Mouse (Mus musculus) C2C12 (cell line): ENCODE results near the gene Rsph1. TPM values are rescaled to one million over a fixed set of nuclear protein-coding genes. Genes with fewer than 3 reads are reported as not detected.

Experiments
- H3K27me3 ChIP-seq: one replicate; pipeline ENCODE4 v1.6.1; 2011; ENCODE audit not compliant: control insufficient read depth, insufficient read depth, insufficient read length
- H3K36me3 ChIP-seq: one replicate; pipeline ENCODE4 v1.6.1; 2011; ENCODE audit not compliant: control insufficient read depth, insufficient read depth
- H3K4me3 ChIP-seq: one replicate; pipeline ENCODE4 v1.5.1; 2011; ENCODE audit warnings: mild to moderate bottlenecking, control low read depth; ENCODE audit not compliant: poor library complexity, insufficient read depth, severe bottlenecking
- H3K79me2 ChIP-seq: one replicate; pipeline ENCODE4 v1.6.1; 2011; ENCODE audit not compliant: control insufficient read depth, insufficient read depth
- H3K79me3 ChIP-seq: one replicate; pipeline ENCODE4 v1.6.1; 2011; ENCODE audit warnings: low read depth, control low read depth
- H3ac ChIP-seq: one replicate; pipeline ENCODE3; 2011; ENCODE audit warnings: low read depth; ENCODE audit not compliant: control insufficient read depth, insufficient read length
- CEBPB ChIP-seq: IDR thresholded peaks from one replicate; pipeline ENCODE4 v1.6.1; 2011; ENCODE audit warnings: low read depth, mild to moderate bottlenecking, control low read depth, moderate library complexity
- CTCF ChIP-seq: IDR thresholded peaks from one replicate; pipeline ENCODE4 v1.5.1; 2011; ENCODE audit not compliant: control insufficient read depth, insufficient read depth, insufficient read length
- FOSL1 ChIP-seq: IDR thresholded peaks from one replicate; pipeline ENCODE4 v1.8.0; 2011; ENCODE audit warnings: mild to moderate bottlenecking, low read length; ENCODE audit not compliant: poor library complexity, insufficient read depth, severe bottlenecking
- MAX ChIP-seq: IDR thresholded peaks from one replicate; pipeline ENCODE4 v1.6.1; 2011; ENCODE audit warnings: mild to moderate bottlenecking, control low read depth
- MYOD1 ChIP-seq: IDR thresholded peaks from one replicate; pipeline ENCODE4 v1.6.1; 2011; ENCODE audit warnings: low read depth; ENCODE audit not compliant: control insufficient read depth, insufficient read length
- MYOG ChIP-seq: IDR thresholded peaks from one replicate; pipeline ENCODE4 v1.6.1; 2011; ENCODE audit not compliant: control insufficient read depth, insufficient read length; ENCODE audit errors: extremely low read depth
- USF1 ChIP-seq: IDR thresholded peaks from one replicate; pipeline ENCODE4 v1.6.1; 2011; ENCODE audit warnings: low read depth, mild to moderate bottlenecking, control low read depth, moderate library complexity
- polyA plus RNA-seq: library from polyadenylated mRNA; unstranded; fragments of >200 nt; fragmentation: generic; extraction: Trizol; gene quantifications from one replicate; pipeline ENCODE4 v1.2.1, GENCODE M21; 2012; ENCODE audit warnings: missing spikeins

The Rsph1 gene
- polyA plus RNA-seq, 1 experiment = 0.20 TPM

DNA sequence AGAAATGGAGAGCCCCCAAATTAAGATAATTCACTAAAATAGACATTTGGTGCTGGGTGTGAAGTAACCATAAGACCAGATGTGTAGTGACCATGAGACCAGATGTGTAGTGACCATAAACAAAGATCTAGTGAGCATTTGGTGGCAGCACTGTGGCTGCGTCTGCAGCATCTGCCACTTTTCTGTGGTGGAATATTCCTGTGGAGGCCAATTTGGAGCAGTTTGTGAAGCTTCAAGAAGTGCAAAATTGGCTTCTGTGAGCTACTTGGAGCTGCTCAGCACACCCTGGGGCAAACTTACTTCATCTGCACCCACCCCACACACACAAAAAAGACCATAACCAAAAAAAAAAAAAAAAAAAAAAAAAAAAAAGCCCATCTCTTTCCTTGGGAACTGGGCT, 9.2 kb downstream of the Rsph1 start:
- peaks cover 17% of the 10 kb centered on the region for H3K27me3 ChIP-seq
- TF ChIP-seq MYOG = no peak
- H3K79me2 ChIP-seq = no peaks in the 10 kb centered on the region
- no peak overlapping the region for H3ac ChIP-seq
- H3K79me3 ChIP-seq = no peaks in the 10 kb centered on the region
- no peak overlapping the region for H3K4me3 ChIP-seq
- H3K36me3 ChIP-seq = no peaks in the 10 kb centered on the region

DNA sequence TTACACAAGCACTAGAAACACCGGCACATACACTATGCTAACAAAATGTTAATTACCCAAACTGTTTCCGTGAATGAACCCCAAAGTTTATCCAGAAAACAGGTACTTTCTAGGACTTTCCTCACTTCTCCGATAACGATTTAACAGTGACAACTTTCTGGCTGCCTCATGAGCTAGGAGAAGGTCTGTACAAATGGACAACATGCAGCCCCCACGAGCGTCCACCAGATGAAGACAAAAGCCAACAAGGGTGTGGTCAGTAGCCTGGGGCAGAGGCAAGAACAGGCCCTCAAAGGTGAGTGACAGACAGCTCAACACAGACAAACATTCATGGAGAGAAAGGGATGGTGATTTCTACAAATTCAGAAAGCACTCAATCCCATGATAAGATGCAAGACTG, 9.6 kb downstream of the Rsph1 start:
- TF ChIP-seq CTCF (no peak), MYOG (no peak), USF1 (no peak), MAX (no peak), MYOD1 (no peak)

DNA sequence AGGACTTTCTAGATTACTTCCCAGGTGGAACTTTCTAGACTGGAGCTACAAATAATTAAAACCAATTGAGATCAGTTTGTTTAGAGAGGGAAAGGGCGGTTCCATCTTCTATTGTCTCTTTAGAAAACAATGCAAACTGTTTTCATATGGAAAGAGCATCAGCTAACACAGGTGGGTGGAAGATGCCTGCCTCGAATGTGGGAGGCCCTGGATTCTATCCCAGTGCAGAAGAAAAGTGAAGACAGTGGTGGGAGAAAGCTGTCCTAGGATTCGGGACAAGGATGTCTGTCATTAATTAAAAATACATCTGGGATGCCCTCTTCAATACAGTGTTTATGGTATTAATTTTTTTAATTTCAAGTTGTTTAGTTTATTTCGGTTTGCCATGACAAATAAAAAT, 10.0 kb downstream of the Rsph1 start:
- TF ChIP-seq FOSL1 = no peak
- no peak for TF ChIP-seq MYOG
- no peak for TF ChIP-seq USF1
- no peak for TF ChIP-seq MYOD1
- no peak for TF ChIP-seq MAX
- no peak for TF ChIP-seq CEBPB
- TF ChIP-seq CTCF = no peak
- no peaks in the 10 kb centered on the region for H3K36me3 ChIP-seq
- H3K79me2 ChIP-seq = no peaks in the 10 kb centered on the region
- no peak overlapping the region for H3ac ChIP-seq
- no peak overlapping the region for H3K4me3 ChIP-seq
- no peaks in the 10 kb centered on the region for H3K79me3 ChIP-seq
- H3K27me3 ChIP-seq = peaks cover 17% of the 10 kb centered on the region

More for the DNA sequence above, 9.6 kb downstream of the Rsph1 start:
- Histone ChIP-seq H3K79me2 (no peaks in the 10 kb centered on the region), H3K4me3 (no peak overlapping the region), H3K36me3 (no peaks in the 10 kb centered on the region), H3ac (no peak overlapping the region), H3K79me3 (no peaks in the 10 kb centered on the region), H3K27me3 (peaks cover 17% of the 10 kb centered on the region)

DNA sequence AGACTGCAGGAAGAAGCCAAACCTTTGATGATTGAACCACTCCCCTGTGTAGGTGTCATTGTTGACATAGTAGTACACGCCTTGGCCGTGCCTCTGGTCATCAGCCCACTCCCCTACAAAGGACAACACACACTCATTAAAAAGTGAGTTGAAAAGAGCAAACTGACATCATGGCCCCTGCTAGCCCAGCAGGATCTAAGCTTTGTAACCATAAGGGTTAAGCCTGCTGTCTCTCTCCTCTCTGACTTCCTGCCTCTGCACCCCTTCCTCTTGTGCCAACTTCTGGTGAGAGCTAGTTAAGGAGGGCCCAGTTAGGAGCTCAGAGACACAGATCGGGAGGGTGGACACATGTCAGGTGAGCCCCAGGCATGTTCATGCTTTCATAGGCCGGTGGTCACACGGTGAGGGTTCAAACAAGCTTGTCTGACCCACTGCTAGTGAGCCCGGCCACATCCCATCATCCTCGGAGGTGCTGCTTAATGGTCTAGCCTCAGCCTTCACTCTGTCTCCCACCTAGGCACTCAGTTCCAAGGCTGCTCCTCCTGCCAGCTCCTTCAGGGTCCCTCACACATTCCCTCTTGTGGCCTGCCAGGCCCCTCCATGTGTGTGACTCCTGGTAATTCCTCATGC, 10.7 kb downstream of the Rsph1 start:
- Histone ChIP-seq H3K79me2 (no peaks in the 10 kb centered on the region), H3ac (no peak overlapping the region), H3K27me3 (peaks cover 23% of the 10 kb centered on the region), H3K36me3 (no peaks in the 10 kb centered on the region), H3K4me3 (no peak overlapping the region), H3K79me3 (no peaks in the 10 kb centered on the region)
- no peak for TF ChIP-seq MYOG
- no peak for TF ChIP-seq MYOD1
- no peak for TF ChIP-seq CTCF
- TF ChIP-seq USF1 = no peak
- no peak for TF ChIP-seq MAX
- TF ChIP-seq CEBPB = no peak
- TF ChIP-seq FOSL1 = no peak

DNA sequence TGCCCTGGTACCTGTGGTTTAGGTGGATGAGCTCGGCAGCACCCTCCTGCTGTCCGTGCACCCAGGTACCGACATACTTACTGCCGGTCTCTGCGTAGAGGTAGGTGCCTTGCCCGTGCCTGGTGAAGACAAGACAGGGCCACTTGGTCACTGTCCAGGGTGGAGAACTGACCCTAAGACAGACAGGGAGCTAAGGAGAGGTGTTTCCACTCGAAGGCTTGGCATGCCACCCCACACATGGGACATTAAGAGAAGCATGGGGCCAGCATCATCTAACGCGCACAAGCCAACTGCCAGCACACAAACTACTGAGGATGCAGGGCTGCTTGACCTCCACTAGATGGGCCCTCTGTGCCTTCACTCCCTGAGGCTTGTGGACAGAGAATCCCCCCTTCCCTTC, 11.4 kb downstream of the Rsph1 start:
- Histone ChIP-seq H3K79me2 (no peaks in the 10 kb centered on the region), H3K36me3 (no peaks in the 10 kb centered on the region), H3K4me3 (no peak overlapping the region), H3K79me3 (no peaks in the 10 kb centered on the region), H3ac (no peak overlapping the region), H3K27me3 (peaks cover 25% of the 10 kb centered on the region)
- no peak for TF ChIP-seq USF1
- TF ChIP-seq MYOD1 = no peak
- no peak for TF ChIP-seq CTCF
- no peak for TF ChIP-seq CEBPB
- TF ChIP-seq MYOG = no peak
- TF ChIP-seq FOSL1 = no peak
- TF ChIP-seq MAX = no peak

DNA sequence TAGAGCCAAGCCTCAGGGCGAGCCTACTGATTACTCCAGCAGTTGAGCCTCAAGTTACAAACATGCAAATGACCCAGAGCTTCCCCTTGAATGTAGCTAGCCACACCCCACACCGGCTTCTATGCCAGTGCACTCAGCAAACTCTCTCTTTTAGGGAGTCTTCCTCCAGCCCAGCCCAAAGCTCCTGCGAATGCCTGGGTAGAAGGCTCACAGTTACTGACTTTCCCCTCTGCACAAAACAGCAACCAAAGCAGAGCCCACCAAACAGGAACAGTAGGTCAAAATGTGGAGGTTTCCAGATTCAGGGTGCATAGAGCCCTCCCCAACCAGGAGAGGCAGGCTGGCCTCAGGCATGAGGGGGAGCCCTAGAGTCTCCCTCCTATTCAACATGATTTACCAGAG, 12.0 kb downstream of the Rsph1 start:
- no peaks in the 10 kb centered on the region for H3K79me3 ChIP-seq
- no peaks in the 10 kb centered on the region for H3K36me3 ChIP-seq
- H3ac ChIP-seq = no peak overlapping the region
- peaks cover 25% of the 10 kb centered on the region for H3K27me3 ChIP-seq
- H3K79me2 ChIP-seq = no peaks in the 10 kb centered on the region
- TF ChIP-seq FOSL1 = no peak
- TF ChIP-seq MAX = no peak
- TF ChIP-seq USF1 = no peak
- TF ChIP-seq CEBPB = no peak
- no peak for TF ChIP-seq CTCF
- TF ChIP-seq MYOD1 = no peak
- H3K4me3 ChIP-seq = no peak overlapping the region
